Mouse (Mus musculus): ENCODE data around the gene Psmd12. TPM values are rescaled to one million over a fixed set of nuclear protein-coding genes. Genes with fewer than 3 reads are reported as not detected.

Gene Psmd12
- total RNA-seq (2012; rRNA removed): 149 and 173 TPM in 2 replicates
- 100 to 1,000 TPM; 139 to 437 TPM for polyA plus RNA-seq (2012; ENCODE audit: insufficient read depth in 1 of 2, insufficient read length in 2 of 2, low read depth in 1 of 2, low replicate concordance in 2 of 2, missing spikeins in 1 of 2)

- peaks cover 0 to 22% of the 10 kb centered on the region in 2 experiments; a peak in 3 of 4 replicates for H3K36me3 ChIP-seq (ENCODE audit: control insufficient read depth in 1 of 2, insufficient read depth in 2 of 2, low read length in 2 of 2)
- no peaks in the 10 kb centered on the region for H3K27me3 ChIP-seq (ENCODE audit: control insufficient read depth in 1 of 2, insufficient read depth in 2 of 2, low read length in 2 of 2)
- H3K4me3 ChIP-seq (ENCODE audit: control insufficient read depth in 1 of 2, insufficient read depth in 1 of 2, low read depth in 2 of 2, low read length in 2 of 2): peak within 1 kb of the TSS; percentile 67 to 100
- H3K27ac ChIP-seq (ENCODE audit: control insufficient read depth, low read depth, low read length): peak within 1 kb of the TSS; percentile 66
- peaks cover 10 to 11% of the 10 kb centered on the region in 2 experiments for H3K4me1 ChIP-seq (ENCODE audit: control insufficient read depth in 1 of 2, insufficient read depth in 2 of 2, low read length in 2 of 2)
- H3K9me3 ChIP-seq (replicated peaks; ENCODE audit: insufficient read depth, low read length): no peaks in the 10 kb centered on the region
- H3K79me2 ChIP-seq (ENCODE audit: control insufficient read depth, insufficient read depth, low read length, poor library complexity): peaks cover 51% of the 10 kb centered on the region
- H3K9ac ChIP-seq (ENCODE audit: control insufficient read depth, low read depth, low read length, poor library complexity, severe bottlenecking): peak within 1 kb of the TSS; percentile 99
- peak; percentile 98 for DNase-seq (ENCODE audit: low read depth, low spot score)
- TF ChIP-seq KAT2A (conservative IDR thresholded peaks at IDR 0.05; ENCODE audit: low read depth, low read length) (no peak; the same call in 1 of the 2 replicates), MAFK (IDR thresholded peaks at IDR 0.05; ENCODE audit: borderline replicate concordance, low read depth, low read length) (no peak), TAL1 (IDR thresholded peaks at IDR 0.05; ENCODE audit: low read length) (no peak), POLR2AphosphoS2 (IDR thresholded peaks at IDR 0.05; ENCODE audit: low read length) (peak; percentile 92), POLR2AphosphoS5 (IDR thresholded peaks at IDR 0.05; ENCODE audit: borderline replicate concordance, low read depth, low read length) (no peak), MXI1 (IDR thresholded peaks at IDR 0.05; ENCODE audit: low read depth, low read length) (peak; percentile 81), TBP (IDR thresholded peaks at IDR 0.05; ENCODE audit: low read depth, low read length) (peak; percentile 85), ZNF384 (IDR thresholded peaks at IDR 0.05; ENCODE audit: low read depth, low read length) (peak; percentile 85), RCOR1 (IDR thresholded peaks at IDR 0.05; ENCODE audit: low read depth, low read length) (no peak), ELF1 (IDR thresholded peaks at IDR 0.05; ENCODE audit: low read depth, low read length) (peak; percentile 92), ETS1 (IDR thresholded peaks at IDR 0.05; ENCODE audit: low read depth, low read length) (peak; percentile 62; the same call in 1 of the 2 replicates), CHD1 (IDR thresholded peaks at IDR 0.05; ENCODE audit: low read depth, low read length) (0 out of 2 replicates have a peak, but pooled peaks have one; percentile 59), ZKSCAN1 (IDR thresholded peaks at IDR 0.05; ENCODE audit: low read depth, low read length) (no peak), HCFC1 (IDR thresholded peaks at IDR 0.05; ENCODE audit: low read depth, low read length) (peak; percentile 97), USF1 (IDR thresholded peaks at IDR 0.05; ENCODE audit: low read depth, low read length) (peak; percentile 60), E2F4 (IDR thresholded peaks at IDR 0.05; ENCODE audit: borderline replicate concordance, low read depth, low read length) (no peak), BHLHE40 (IDR thresholded peaks at IDR 0.05; ENCODE audit: borderline replicate concordance, low read depth, low read length) (no peak), MEF2A (IDR thresholded peaks at IDR 0.05; ENCODE audit: extremely low read depth, insufficient replicate concordance, low read depth, low read length, poor library complexity, severe bottlenecking) (0 out of 2 replicates have a peak, but pooled peaks have one; percentile 37), GATA1 (IDR thresholded peaks at IDR 0.05; ENCODE audit: low read depth, low read length) (no peak), POLR2A (IDR thresholded peaks at IDR 0.05; ENCODE audit: control insufficient read depth in 1 of 2, insufficient read depth in 1 of 2, low read depth in 1 of 2, low read length in 2 of 2, poor library complexity in 1 of 2) (peak; percentile 95), MYC (IDR thresholded peaks at IDR 0.05; ENCODE audit: low read depth, low read length) (peak; percentile 70; the same call in 1 of the 2 replicates), SIN3A (IDR thresholded peaks at IDR 0.05; ENCODE audit: low read length) (peak; percentile 92), UBTF (IDR thresholded peaks at IDR 0.05; ENCODE audit: borderline replicate concordance, insufficient read depth, low read depth, low read length) (peak; percentile 60; the same call in 1 of the 2 replicates), SMC3 (IDR thresholded peaks at IDR 0.05; ENCODE audit: low read depth, low read length) (no peak), NELFE (IDR thresholded peaks at IDR 0.05; ENCODE audit: low read depth, low read length) (peak; percentile 92), EP300 (IDR thresholded peaks at IDR 0.05; ENCODE audit: low read depth in 1 of 2, low read length in 2 of 2) (peak in 1 of 2 experiments; percentile 44; a peak in 1 of 4 replicates), ZMIZ1 (IDR thresholded peaks at IDR 0.05; ENCODE audit: low read depth, low read length) (peak; percentile 55; the same call in 1 of the 2 replicates), MAX (IDR thresholded peaks at IDR 0.05; ENCODE audit: low read length) (peak; percentile 99), CTCF (IDR thresholded peaks at IDR 0.05 in 2 of 3, conservative IDR thresholded peaks at IDR 0.05 in 1 of 3; ENCODE audit: control insufficient read depth in 1 of 3, insufficient read depth in 1 of 3, low read depth in 2 of 3, low read length in 3 of 3, poor library complexity in 1 of 3, severe bottlenecking in 1 of 3) (peak in 1 of 3 experiments; percentile 13; a peak in 2 of 6 replicates), USF2 (IDR thresholded peaks at IDR 0.05; ENCODE audit: borderline replicate concordance in 1 of 2, insufficient read depth in 1 of 2, low read depth in 1 of 2, low read length in 2 of 2) (no peak), JUND (IDR thresholded peaks at IDR 0.05; ENCODE audit: low read depth, low read length) (no peak), MAZ (IDR thresholded peaks at IDR 0.05; ENCODE audit: low read depth, low read length) (peak; percentile 63), NRF1 (IDR thresholded peaks at IDR 0.05; ENCODE audit: insufficient read depth, low read depth, low read length, poor library complexity, severe bottlenecking) (peak; percentile 60), GABPA (IDR thresholded peaks at IDR 0.05; ENCODE audit: low read depth, low read length) (no peak)
Observed at GRCm38 (mm10) chr11:107479053-107479861, at the start of gene Psmd12. Gene Psmd12, plus strand, starts transcription at chr11:107479484.
